Mouse (Mus musculus) E14TG2a.4 (cell line): Measurements from ENCODE around the gene Dnaic1.

ENCODE experiments used
- CTCF ChIP-seq: conservative IDR thresholded peaks from 2 replicates; pipeline ENCODE4 v1.5.1; 2014; ENCODE audit warnings: low read length
- NANOG ChIP-seq: IDR thresholded peaks from 2 replicates; pipeline ENCODE4 v1.6.1; 2014; ENCODE audit warnings: borderline replicate concordance, low read length, mixed read lengths
- POU5F1 ChIP-seq: IDR thresholded peaks from 2 replicates; pipeline ENCODE4 v1.6.1; 2014; ENCODE audit warnings: low read length, borderline replicate concordance

DNA sequence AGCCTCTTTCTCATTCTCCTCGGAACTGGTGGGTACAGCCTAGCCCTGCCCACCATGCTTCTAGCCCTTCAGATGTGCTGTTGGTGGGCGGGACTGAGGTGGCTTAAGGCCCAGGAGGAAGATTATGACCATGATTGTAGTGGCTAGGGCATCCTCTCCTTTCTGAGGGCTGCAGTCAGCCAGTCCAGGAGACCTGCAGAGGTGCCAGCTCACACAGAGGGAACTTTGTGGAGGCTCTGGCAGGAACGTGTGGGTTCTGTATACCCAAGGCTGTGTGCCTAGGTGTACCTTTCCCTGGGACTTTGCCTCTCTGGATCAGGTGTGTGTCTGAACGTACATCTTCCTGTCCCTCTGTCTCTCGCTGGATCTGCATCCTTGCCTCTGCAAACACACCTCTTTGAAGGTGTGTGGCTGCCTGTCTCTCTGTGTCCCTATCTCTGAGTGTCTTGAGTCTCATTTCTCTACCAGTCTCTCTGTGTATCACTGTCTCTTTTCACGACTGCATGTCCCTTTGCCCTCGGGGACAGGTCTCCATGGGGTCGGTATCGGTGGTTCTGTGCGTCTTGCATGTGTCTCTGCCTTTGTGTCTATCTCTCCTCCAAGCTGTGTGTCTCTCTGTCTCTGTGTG lies 69.8 kb downstream of the Dnaic1 start:
- TF ChIP-seq CTCF = no peak
- TF ChIP-seq NANOG = no peak
- TF ChIP-seq POU5F1 = no peak
